Mouse (Mus musculus): ENCODE data around the gene 4930469K13Rik. TPM values are rescaled to one million over a fixed set of nuclear protein-coding genes. Genes with fewer than 3 reads are reported as not detected.
"Not testable (repeated sequence)": the region's sequence is repeated elsewhere in the genome, so short reads cannot be mapped to it uniquely, and the experiment has no call there.

The 4930469K13Rik gene
- polyA plus RNA-seq (2014; fragmentation: Nextera tagmentation; extraction: Ambion mirVana) = not detected in 2 replicates

DNA sequence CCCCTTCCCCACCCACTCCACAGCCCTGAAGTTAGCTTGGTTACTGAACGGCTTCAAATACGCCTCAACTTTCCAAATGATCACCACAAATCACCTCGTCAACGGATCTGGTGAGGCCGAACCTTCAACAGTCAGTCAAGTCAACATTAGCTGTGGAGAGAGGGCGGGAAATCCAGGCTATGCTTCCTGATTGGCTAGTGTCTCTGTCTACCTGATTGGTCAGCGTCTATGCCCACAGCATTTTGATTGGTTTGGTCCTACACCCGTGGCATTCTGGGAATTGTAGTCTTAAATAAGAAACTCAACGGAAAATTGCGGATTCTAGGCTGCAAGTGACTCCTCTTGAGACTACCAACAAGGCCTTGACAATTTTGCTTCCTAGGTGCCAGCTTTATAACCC is at the start of gene 4930469K13Rik:
4930469K13Rik (minus strand) TSS at position 133 of the 400 bp plus-strand sequence.
- peak; percentile 26 for DNase-seq
- no peak within 1 kb of the TSS for H3K27ac ChIP-seq (replicated peaks; ENCODE audit: low read depth, low read length)
- no peaks in the 10 kb centered on the region for H3K4me1 ChIP-seq (ENCODE audit: control insufficient read depth, insufficient read depth, low read length)
- H3K36me3 ChIP-seq (ENCODE audit: control insufficient read depth, insufficient read depth, low read length) = no peaks in the 10 kb centered on the region
- no peak within 1 kb of the TSS for H3K9ac ChIP-seq (replicated peaks; ENCODE audit: low read length)
- H3K4me2 ChIP-seq (ENCODE audit: low read length) = no peak within 1 kb of the TSS
- H3K4me3 ChIP-seq (replicated peaks; ENCODE audit: low read depth, low read length) = no peak within 1 kb of the TSS
- 83% methylated on average over 10 of the region's 10 CpGs for WGBS
- no peaks in the 10 kb centered on the region for H3K27me3 ChIP-seq (ENCODE audit: control insufficient read depth, insufficient read depth, low read length)
- ATAC-seq (ENCODE audit: low FRiP score, low TSS enrichment) = no peak
- H3K9me3 ChIP-seq (ENCODE audit: control insufficient read depth, low read length) = no peaks in the 10 kb centered on the region

DNA sequence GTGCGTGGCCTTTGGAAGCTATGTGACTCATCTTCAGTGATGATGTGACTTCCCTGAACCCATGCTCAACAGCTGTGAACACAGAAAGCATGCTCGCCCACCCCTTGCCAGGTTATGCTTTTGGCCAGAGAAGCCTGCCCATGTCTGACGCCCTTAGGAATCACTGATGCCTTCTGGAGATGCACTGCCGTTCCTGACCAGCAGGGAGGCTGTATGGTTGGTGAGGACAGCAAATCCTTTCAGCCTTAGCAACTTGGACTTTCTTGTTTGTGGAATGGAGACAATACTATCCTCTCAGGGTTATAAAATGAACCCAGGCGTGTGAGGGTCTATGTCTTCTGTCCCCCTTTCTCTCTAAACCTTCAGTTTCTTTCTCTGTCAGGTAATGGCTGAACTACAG is 48.6 kb upstream of the 4930469K13Rik start:
- H3K9me3 ChIP-seq (ENCODE audit: control insufficient read depth, low read length) = no peaks in the 10 kb centered on the region
- no peak for DNase-seq
- 80% methylated on average over 5 of the region's 5 CpGs for WGBS

DNA sequence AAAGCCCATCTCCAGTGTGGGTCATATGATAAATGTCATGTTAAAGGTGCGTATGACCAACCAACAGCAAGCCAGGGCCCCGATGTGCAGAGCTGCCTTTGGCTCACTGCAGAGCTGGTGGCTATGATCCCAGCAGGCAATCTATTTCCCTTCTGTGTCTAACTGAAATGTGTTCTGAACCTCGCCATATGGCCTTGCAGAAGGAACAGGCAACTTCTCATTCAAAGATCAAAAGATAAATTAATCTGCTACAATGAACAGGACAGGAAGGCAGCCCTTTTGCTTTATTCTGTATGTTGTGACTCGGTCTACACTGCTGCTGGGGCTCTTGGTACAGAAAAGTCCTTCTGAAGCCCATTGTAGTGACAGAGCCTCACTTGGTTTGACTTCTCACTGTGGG is 46.1 kb upstream of the 4930469K13Rik start:
- ATAC-seq (ENCODE audit: low FRiP score, low TSS enrichment) = no peak
- Histone ChIP-seq H3K4me3 (replicated peaks; ENCODE audit: low read depth, low read length) (no peak overlapping the region), H3K9ac (replicated peaks; ENCODE audit: low read length) (no peak overlapping the region), H3K27ac (replicated peaks; ENCODE audit: low read depth, low read length) (no peak overlapping the region), H3K4me2 (ENCODE audit: low read length) (no peak overlapping the region), H3K4me1 (ENCODE audit: control insufficient read depth, insufficient read depth, low read length) (no peaks in the 10 kb centered on the region), H3K36me3 (ENCODE audit: control insufficient read depth, insufficient read depth, low read length) (no peaks in the 10 kb centered on the region), H3K27me3 (ENCODE audit: control insufficient read depth, insufficient read depth, low read length) (no peaks in the 10 kb centered on the region), H3K9me3 (ENCODE audit: control insufficient read depth, low read length) (no peaks in the 10 kb centered on the region)
- WGBS = 78% methylated on average over 4 of the region's 4 CpGs
- DNase-seq = no peak

More for the DNA sequence above, 48.6 kb upstream of the 4930469K13Rik start:
- H3K27me3 ChIP-seq (ENCODE audit: control insufficient read depth, insufficient read depth, low read length) = no peaks in the 10 kb centered on the region
- H3K27ac ChIP-seq (replicated peaks; ENCODE audit: low read depth, low read length) = no peak overlapping the region
- no peaks in the 10 kb centered on the region for H3K4me1 ChIP-seq (ENCODE audit: control insufficient read depth, insufficient read depth, low read length)
- ATAC-seq (ENCODE audit: low FRiP score, low TSS enrichment) = no peak
- H3K4me2 ChIP-seq (ENCODE audit: low read length) = no peak overlapping the region
- no peak overlapping the region for H3K4me3 ChIP-seq (replicated peaks; ENCODE audit: low read depth, low read length)
- no peak overlapping the region for H3K9ac ChIP-seq (replicated peaks; ENCODE audit: low read length)
- H3K36me3 ChIP-seq (ENCODE audit: control insufficient read depth, insufficient read depth, low read length) = no peaks in the 10 kb centered on the region

DNA sequence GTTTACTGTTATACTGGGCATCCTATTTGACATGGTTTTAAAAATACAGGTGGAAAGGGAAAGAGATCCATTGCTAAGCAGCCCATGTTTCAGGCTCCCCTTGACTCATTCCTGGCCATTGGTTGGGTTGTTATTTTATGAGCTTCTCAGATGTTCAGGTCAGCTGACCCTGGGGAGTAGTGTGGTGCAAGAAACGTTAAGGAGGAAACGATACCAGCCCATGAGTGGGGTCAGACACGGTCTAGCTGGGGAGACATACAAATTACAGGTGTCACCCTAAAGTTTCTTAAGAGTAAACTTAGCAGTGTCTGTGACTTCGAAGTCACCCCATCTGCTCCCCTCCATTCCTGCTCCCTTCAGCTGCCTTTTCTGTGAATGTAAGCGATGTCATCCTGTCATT is 45.6 kb upstream of the 4930469K13Rik start:
- Histone ChIP-seq H3K9me3 (ENCODE audit: control insufficient read depth, low read length) (no peaks in the 10 kb centered on the region), H3K4me1 (ENCODE audit: control insufficient read depth, insufficient read depth, low read length) (no peaks in the 10 kb centered on the region), H3K4me2 (ENCODE audit: low read length) (no peak overlapping the region), H3K27me3 (ENCODE audit: control insufficient read depth, insufficient read depth, low read length) (no peaks in the 10 kb centered on the region), H3K9ac (replicated peaks; ENCODE audit: low read length) (no peak overlapping the region), H3K4me3 (replicated peaks; ENCODE audit: low read depth, low read length) (no peak overlapping the region), H3K36me3 (ENCODE audit: control insufficient read depth, insufficient read depth, low read length) (no peaks in the 10 kb centered on the region), H3K27ac (replicated peaks; ENCODE audit: low read depth, low read length) (no peak overlapping the region)
- ATAC-seq (ENCODE audit: low FRiP score, low TSS enrichment) (no peak), DNase-seq (no peak)
- WGBS = 90% methylated on average over 5 of the region's 5 CpGs

DNA sequence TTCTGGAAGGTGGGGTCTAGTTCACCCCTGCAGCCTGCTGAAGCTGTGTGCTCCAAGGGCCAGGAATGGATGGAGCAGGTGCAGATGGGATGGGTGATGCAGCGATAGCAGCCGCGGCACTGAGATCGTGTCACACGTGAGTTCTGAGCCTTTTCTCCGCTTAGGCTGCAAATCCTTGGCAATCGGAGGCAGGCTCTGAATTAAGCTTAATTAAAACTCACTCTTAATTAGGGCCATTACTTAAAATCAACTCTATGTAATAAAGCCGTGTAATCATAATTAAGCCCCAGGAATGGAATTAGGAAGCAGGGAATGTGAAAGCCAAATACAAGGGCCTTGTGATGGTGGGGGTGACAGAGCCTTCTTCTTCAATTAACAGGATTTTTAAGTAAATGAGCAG is 40.9 kb upstream of the 4930469K13Rik start:
- WGBS = 71% methylated on average over 8 of the region's 8 CpGs
- DNase-seq (peak; percentile 14), ATAC-seq (ENCODE audit: low FRiP score, low TSS enrichment) (no peak)
- Histone ChIP-seq H3K36me3 (ENCODE audit: control insufficient read depth, insufficient read depth, low read length) (no peaks in the 10 kb centered on the region), H3K4me1 (ENCODE audit: control insufficient read depth, insufficient read depth, low read length) (no peaks in the 10 kb centered on the region), H3K27me3 (ENCODE audit: control insufficient read depth, insufficient read depth, low read length) (no peaks in the 10 kb centered on the region), H3K4me2 (ENCODE audit: low read length) (no peak overlapping the region), H3K9me3 (ENCODE audit: control insufficient read depth, low read length) (no peaks in the 10 kb centered on the region), H3K4me3 (replicated peaks; ENCODE audit: low read depth, low read length) (no peak overlapping the region), H3K27ac (replicated peaks; ENCODE audit: low read depth, low read length) (no peak overlapping the region), H3K9ac (replicated peaks; ENCODE audit: low read length) (no peak overlapping the region)

DNA sequence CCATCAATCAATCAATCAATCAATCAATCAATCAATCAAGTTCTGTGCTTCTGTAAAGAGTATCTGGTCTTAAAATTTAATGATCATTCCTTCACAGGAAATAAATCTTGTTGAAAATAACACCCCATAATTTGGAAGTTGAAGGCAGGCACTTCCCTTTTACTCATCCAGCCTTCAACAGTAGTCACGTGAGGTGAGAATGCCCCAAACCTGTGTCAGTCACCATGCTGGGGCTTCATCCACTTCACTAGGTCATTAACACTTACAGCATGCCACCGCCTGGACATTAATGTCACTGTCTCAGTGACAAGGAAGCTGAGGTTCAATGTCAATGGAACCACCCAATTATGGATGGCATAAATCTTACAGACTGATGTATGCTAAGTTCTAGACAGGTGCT is 30.1 kb upstream of the 4930469K13Rik start:
- no peak overlapping the region for H3K27ac ChIP-seq (replicated peaks; ENCODE audit: low read depth, low read length)
- no peaks in the 10 kb centered on the region for H3K36me3 ChIP-seq (ENCODE audit: control insufficient read depth, insufficient read depth, low read length)
- no peaks in the 10 kb centered on the region for H3K9me3 ChIP-seq (ENCODE audit: control insufficient read depth, low read length)
- H3K4me2 ChIP-seq (ENCODE audit: low read length) = no peak overlapping the region
- ATAC-seq (ENCODE audit: low FRiP score, low TSS enrichment) (no peak), DNase-seq (no peak)
- WGBS = 90% methylated on average over 2 of the region's 2 CpGs
- H3K4me1 ChIP-seq (ENCODE audit: control insufficient read depth, insufficient read depth, low read length) = no peaks in the 10 kb centered on the region
- no peaks in the 10 kb centered on the region for H3K27me3 ChIP-seq (ENCODE audit: control insufficient read depth, insufficient read depth, low read length)
- H3K4me3 ChIP-seq (replicated peaks; ENCODE audit: low read depth, low read length) = no peak overlapping the region
- H3K9ac ChIP-seq (replicated peaks; ENCODE audit: low read length) = no peak overlapping the region

DNA sequence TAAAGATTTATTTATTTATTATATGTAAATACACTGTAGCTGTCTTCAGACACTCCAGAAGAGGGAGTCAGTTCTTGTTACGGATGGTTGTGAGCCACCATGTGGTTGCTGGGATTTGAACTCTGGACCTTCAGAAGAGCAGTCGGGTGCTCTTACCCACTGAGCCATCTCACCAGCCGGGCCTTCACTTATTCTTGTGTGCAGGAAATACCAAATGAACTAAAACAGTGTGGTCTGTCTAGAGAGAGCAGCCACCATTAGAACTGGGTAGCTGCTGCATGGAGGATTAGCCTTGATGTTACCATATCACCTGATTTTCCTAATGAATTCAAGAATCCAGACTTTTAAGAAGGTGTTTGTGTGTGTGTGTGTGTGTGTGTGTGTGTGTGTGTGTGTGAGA is 27.4 kb upstream of the 4930469K13Rik start:
- not testable (repeated sequence) for DNase-seq; H3K4me1 ChIP-seq (ENCODE audit: control insufficient read depth, insufficient read depth, low read length); H3K4me3 ChIP-seq (replicated peaks; ENCODE audit: low read depth, low read length); H3K27ac ChIP-seq (replicated peaks; ENCODE audit: low read depth, low read length); H3K36me3 ChIP-seq (ENCODE audit: control insufficient read depth, insufficient read depth, low read length); ATAC-seq (ENCODE audit: low FRiP score, low TSS enrichment); H3K27me3 ChIP-seq (ENCODE audit: control insufficient read depth, insufficient read depth, low read length); H3K9ac ChIP-seq (replicated peaks; ENCODE audit: low read length); H3K4me2 ChIP-seq (ENCODE audit: low read length); H3K9me3 ChIP-seq (ENCODE audit: control insufficient read depth, low read length)
- WGBS = 80% methylated on average over 3 of the region's 3 CpGs

DNA sequence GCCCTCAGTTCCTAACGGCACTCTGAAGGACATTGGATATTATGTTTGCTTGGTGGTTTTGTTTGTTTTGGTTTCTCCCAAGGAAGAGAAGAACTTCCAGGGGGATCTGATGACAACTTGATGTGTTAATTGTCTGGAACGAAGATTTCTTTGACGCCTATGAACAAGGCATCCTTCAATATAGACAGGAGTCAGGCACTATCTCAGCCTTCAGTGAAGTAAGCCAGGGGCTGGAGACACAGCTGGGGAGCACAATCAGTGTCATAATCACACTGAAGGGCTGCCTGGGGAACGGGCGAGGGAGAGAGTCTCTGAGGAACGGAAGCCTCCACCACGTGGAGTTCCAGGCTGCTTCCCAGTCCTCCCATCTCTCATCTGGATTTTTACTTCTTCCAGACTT is 26.5 kb upstream of the 4930469K13Rik start:
- Histone ChIP-seq H3K27ac (replicated peaks; ENCODE audit: low read depth, low read length) (no peak overlapping the region), H3K27me3 (ENCODE audit: control insufficient read depth, insufficient read depth, low read length) (no peaks in the 10 kb centered on the region), H3K4me2 (ENCODE audit: low read length) (no peak overlapping the region), H3K9me3 (ENCODE audit: control insufficient read depth, low read length) (no peaks in the 10 kb centered on the region), H3K4me1 (ENCODE audit: control insufficient read depth, insufficient read depth, low read length) (no peaks in the 10 kb centered on the region), H3K36me3 (ENCODE audit: control insufficient read depth, insufficient read depth, low read length) (no peaks in the 10 kb centered on the region), H3K4me3 (replicated peaks; ENCODE audit: low read depth, low read length) (no peak overlapping the region), H3K9ac (replicated peaks; ENCODE audit: low read length) (no peak overlapping the region)
- no peak for ATAC-seq (ENCODE audit: low FRiP score, low TSS enrichment)
- no peak for DNase-seq
- WGBS = 65% methylated on average over 7 of the region's 7 CpGs

DNA sequence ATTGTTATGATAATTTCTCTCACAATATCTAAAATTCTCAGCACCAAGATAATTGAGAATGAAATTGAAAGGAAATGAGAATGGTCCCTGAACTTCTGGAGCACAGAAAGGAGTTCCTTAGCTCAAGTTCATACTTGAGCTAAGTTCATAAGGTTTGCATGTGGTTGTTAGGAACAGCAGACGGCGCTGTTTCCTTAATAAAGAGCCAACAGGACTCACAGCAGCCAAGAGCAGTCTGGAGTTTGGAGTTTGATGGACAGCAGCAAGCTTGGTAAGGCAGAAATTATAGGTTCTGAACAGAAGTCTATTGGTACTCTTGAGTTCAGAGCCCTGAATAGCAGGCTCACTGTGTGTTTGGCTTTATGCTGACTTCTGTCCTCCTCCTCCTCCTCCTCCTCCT is 24.8 kb upstream of the 4930469K13Rik start:
- no peak overlapping the region for H3K9ac ChIP-seq (replicated peaks; ENCODE audit: low read length)

More for the DNA sequence above, 24.8 kb upstream of the 4930469K13Rik start:
- H3K9me3 ChIP-seq (ENCODE audit: control insufficient read depth, low read length) = no peaks in the 10 kb centered on the region
- no peaks in the 10 kb centered on the region for H3K36me3 ChIP-seq (ENCODE audit: control insufficient read depth, insufficient read depth, low read length)
- no peaks in the 10 kb centered on the region for H3K4me1 ChIP-seq (ENCODE audit: control insufficient read depth, insufficient read depth, low read length)
- peak; percentile 84 for DNase-seq
- no peak overlapping the region for H3K4me2 ChIP-seq (ENCODE audit: low read length)
- no peak overlapping the region for H3K27ac ChIP-seq (replicated peaks; ENCODE audit: low read depth, low read length)
- no peak overlapping the region for H3K4me3 ChIP-seq (replicated peaks; ENCODE audit: low read depth, low read length)
- 24% methylated on average over 2 of the region's 2 CpGs for WGBS
- no peaks in the 10 kb centered on the region for H3K27me3 ChIP-seq (ENCODE audit: control insufficient read depth, insufficient read depth, low read length)
- no peak for ATAC-seq (ENCODE audit: low FRiP score, low TSS enrichment)
